Mouse (Mus musculus) urinary bladder, postnatal 36 days (tissue): ENCODE measurements at regions not wholly inside any gene's neighbourhood (a gene's known extent, or its start where the extent isn't known, plus 50 kb on each side); places are given as distances from the start of the nearest gene placed in this dataset.

ENCODE experiments used
- DNase-seq, 2 experiments: peaks; one replicate each; pipeline ENCODE4 v3.0.0; 2022; ENCODE audit warnings: low spot score in 2 of 2, mixed read lengths in 1 of 2

- DNase-seq, result no peak
These were observed 310.0 kb downstream of the Sox9 start for GRCm38 (mm10) chr11:113091901-113092568.

- no peak for DNase-seq
These were observed 311.9 kb downstream of the Sox9 start for GRCm38 (mm10) chr11:113093895-113094445.

GRCm38 (mm10) chr11:113095625-113096024 lies 313.6 kb downstream of the Sox9 start:
- no peak for DNase-seq

- DNase-seq, result no peak
These were observed 314.2 kb downstream of the Sox9 start for GRCm38 (mm10) chr11:113096209-113096608.

GRCm38 (mm10) chr11:113098360-113098759 lies 316.3 kb downstream of the Sox9 start:
- DNase-seq, result no peak

GRCm38 (mm10) chr11:113100800-113101199 lies 318.8 kb downstream of the Sox9 start:
- no peak for DNase-seq

GRCm38 (mm10) chr11:113101534-113101933 lies 319.5 kb downstream of the Sox9 start:
- peak in 1 of 2 experiments; percentile 32 for DNase-seq

- no peak for DNase-seq
These were observed 321.3 kb downstream of the Sox9 start for GRCm38 (mm10) chr11:113103161-113103845.

- no peak for DNase-seq
These were observed 323.3 kb downstream of the Sox9 start for GRCm38 (mm10) chr11:113105371-113105770.

GRCm38 (mm10) chr11:113107205-113107844 lies 325.3 kb downstream of the Sox9 start:
- no peak for DNase-seq

GRCm38 (mm10) chr11:113107966-113108699 lies 326.1 kb downstream of the Sox9 start:
- DNase-seq, result no peak

- DNase-seq, result peak in 1 of 2 experiments; percentile 24
These were observed 327.1 kb downstream of the Sox9 start for GRCm38 (mm10) chr11:113109096-113109495.

GRCm38 (mm10) chr11:113113220-113113817 lies 331.3 kb downstream of the Sox9 start:
- peak in 1 of 2 experiments; percentile 20 for DNase-seq

- no peak for DNase-seq
These were observed 335.3 kb downstream of the Sox9 start for GRCm38 (mm10) chr11:113117179-113117898.

- no peak for DNase-seq
These were observed 338.5 kb downstream of the Sox9 start for GRCm38 (mm10) chr11:113120570-113120969.

GRCm38 (mm10) chr11:113121307-113121706 lies 339.3 kb downstream of the Sox9 start:
- no peak for DNase-seq

- DNase-seq, result no peak
These were observed 340.1 kb downstream of the Sox9 start for GRCm38 (mm10) chr11:113122137-113122536.

GRCm38 (mm10) chr11:113122964-113123363 lies 340.9 kb downstream of the Sox9 start:
- DNase-seq, result no peak

GRCm38 (mm10) chr11:113125832-113126231 lies 343.8 kb downstream of the Sox9 start:
- DNase-seq, result no peak

GRCm38 (mm10) chr11:113129192-113129591 lies 347.2 kb downstream of the Sox9 start:
- DNase-seq, result no peak

GRCm38 (mm10) chr11:113129975-113130374 lies 348.0 kb downstream of the Sox9 start:
- no peak for DNase-seq
